Mouse (Mus musculus): ENCODE measurements around the gene Hs3st5.
"Not testable (repeated sequence)": the region's sequence is repeated elsewhere in the genome, so short reads cannot be mapped to it uniquely, and the experiment has no call there.

DNA sequence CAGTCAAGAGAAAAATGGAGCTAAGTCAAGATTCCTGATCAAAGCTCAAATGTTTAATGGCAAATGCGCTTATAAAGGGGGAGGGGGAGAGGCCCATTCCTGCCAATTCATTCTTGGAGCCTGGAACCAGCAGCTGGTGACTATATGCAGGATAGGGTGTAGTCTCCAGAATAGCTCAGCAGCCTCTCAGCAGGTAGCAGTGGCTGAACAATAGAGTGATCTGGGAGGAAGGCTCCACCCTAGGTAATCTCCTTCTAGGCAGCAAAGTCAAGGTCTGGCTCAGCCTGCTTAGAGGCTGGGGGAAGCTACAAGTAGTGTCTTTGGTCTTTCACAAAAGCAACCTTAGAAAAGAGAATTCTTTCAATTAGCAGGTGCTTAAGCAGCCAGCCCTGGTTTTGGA lies 104.8 kb downstream of the Hs3st5 start:
- not testable (repeated sequence) for TF ChIP-seq CTCF, EP300 (IDR thresholded peaks at IDR 0.05)

Measured in lung, postnatal 0 days (tissue).